Mouse (Mus musculus) layer of hippocampus, adult 2 months (tissue): ENCODE data around the gene Ly6f. TPM values are rescaled to one million over a fixed set of nuclear protein-coding genes. Genes with fewer than 3 reads are reported as not detected.
"Not testable (repeated sequence)": the region's sequence is repeated elsewhere in the genome, so short reads cannot be mapped to it uniquely, and the experiment has no call there.

Experiments used
- DNase-seq, 2 experiments: peaks; one replicate each; pipeline ENCODE4 v3.0.0; 2022; ENCODE audit warnings: low spot score in 2 of 2
- H3K27ac ChIP-seq: fragments of 200-600 bp; 2 replicates; pipeline ENCODE4 v1.8.1; 2022
- H3K4me3 ChIP-seq: fragments of 200-600 bp; 2 replicates; pipeline ENCODE4 v1.8.1; 2022; ENCODE audit warnings: mild to moderate bottlenecking
- CTCF ChIP-seq: fragments of 200-600 bp; conservative IDR thresholded peaks from 2 replicates; pipeline ENCODE4 v1.8.1; 2022; ENCODE audit warnings: antibody characterized with exemption, mild to moderate bottlenecking, moderate library complexity
- long read RNA-seq, 2 experiments: library from polyadenylated mRNA; stranded (forward); transcript quantifications; one replicate each; pipeline ENCODE4 v2.0.0; 2021; ENCODE audit warnings: borderline mapping rate in 2 of 2
- total RNA-seq, 2 experiments: library from RNA; stranded (reverse); gene quantifications; 2 replicates each; pipeline ENCODE4 v1.2.3; 2021

The Ly6f gene
- not detected for total RNA-seq
- long read RNA-seq, experiment 1: 0 reads
- long read RNA-seq, experiment 2: 0 reads

GRCm38 (mm10) chr15:75268121-75268520, at the start of gene Ly6f:
Ly6f (plus strand) TSS chr15:75268421.
- no peak within 1 kb of the TSS for H3K27ac ChIP-seq
- no peak for DNase-seq
- no peak within 1 kb of the TSS for H3K4me3 ChIP-seq
- TF ChIP-seq CTCF: no peak

- no peak for TF ChIP-seq CTCF
- Histone ChIP-seq H3K27ac (no peak overlapping the region), H3K4me3 (no peak overlapping the region)
- DNase-seq: no peak
These were observed 46.3 kb upstream of the Ly6f start for GRCm38 (mm10) chr15:75221942-75222341.

GRCm38 (mm10) chr15:75237736-75238288, 30.4 kb upstream of the Ly6f start:
- DNase-seq: no peak
- Histone ChIP-seq H3K27ac (no peak overlapping the region), H3K4me3 (no peak overlapping the region)
- TF ChIP-seq CTCF: no peak

GRCm38 (mm10) chr15:75240558-75240957, 27.7 kb upstream of the Ly6f start:
- no peak for DNase-seq

GRCm38 (mm10) chr15:75242756-75243640, 25.2 kb upstream of the Ly6f start:
- no peak for TF ChIP-seq CTCF
- DNase-seq: no peak
- Histone ChIP-seq H3K4me3 (no peak overlapping the region), H3K27ac (no peak overlapping the region)

More at GRCm38 (mm10) chr15:75240558-75240957, 27.7 kb upstream of the Ly6f start:
- Histone ChIP-seq H3K4me3 (no peak overlapping the region), H3K27ac (no peak overlapping the region)
- TF ChIP-seq CTCF: no peak

GRCm38 (mm10) chr15:75254671-75255070, 13.6 kb upstream of the Ly6f start:
- DNase-seq: no peak
- Histone ChIP-seq H3K27ac (no peak overlapping the region), H3K4me3 (no peak overlapping the region)
- TF ChIP-seq CTCF: no peak

- DNase-seq: no peak
- no peak for TF ChIP-seq CTCF
- H3K27ac ChIP-seq: no peak overlapping the region
- no peak overlapping the region for H3K4me3 ChIP-seq
These were observed 2.4 kb upstream of the Ly6f start for GRCm38 (mm10) chr15:75265863-75266262.

- TF ChIP-seq CTCF: no peak
- Histone ChIP-seq H3K4me3 (no peak overlapping the region), H3K27ac (no peak overlapping the region)
- no peak for DNase-seq
These were observed 1.6 kb upstream of the Ly6f start for GRCm38 (mm10) chr15:75266626-75267025.

- no peak for TF ChIP-seq CTCF
- no peak overlapping the region for H3K27ac ChIP-seq
- DNase-seq: no peak
- H3K4me3 ChIP-seq: no peak overlapping the region
These were observed 952 bp downstream of the Ly6f start for GRCm38 (mm10) chr15:75268916-75269829.

GRCm38 (mm10) chr15:75270169-75270568, 1.9 kb downstream of the Ly6f start:
- no peak overlapping the region for H3K4me3 ChIP-seq
- no peak overlapping the region for H3K27ac ChIP-seq
- no peak for TF ChIP-seq CTCF
- DNase-seq: no peak

GRCm38 (mm10) chr15:75270691-75271362, 2.6 kb downstream of the Ly6f start:
- no peak for DNase-seq
- Histone ChIP-seq H3K4me3 (no peak overlapping the region), H3K27ac (no peak overlapping the region)
- TF ChIP-seq CTCF: no peak

GRCm38 (mm10) chr15:75271426-75271825, 3.2 kb downstream of the Ly6f start:
- no peak overlapping the region for H3K4me3 ChIP-seq
- no peak overlapping the region for H3K27ac ChIP-seq
- no peak for DNase-seq
- TF ChIP-seq CTCF: no peak

- Histone ChIP-seq H3K4me3 (no peak overlapping the region), H3K27ac (no peak overlapping the region)
- no peak for DNase-seq
These were observed 3.7 kb downstream of the Ly6f start for GRCm38 (mm10) chr15:75271891-75272290.

GRCm38 (mm10) chr15:75281991-75282390, 13.8 kb downstream of the Ly6f start:
- not testable (repeated sequence) for H3K4me3 ChIP-seq, H3K27ac ChIP-seq, DNase-seq

More at GRCm38 (mm10) chr15:75271891-75272290, 3.7 kb downstream of the Ly6f start:
- TF ChIP-seq CTCF: no peak

- not testable (repeated sequence) for H3K27ac ChIP-seq, DNase-seq, H3K4me3 ChIP-seq
These were observed 18.3 kb downstream of the Ly6f start for GRCm38 (mm10) chr15:75286512-75286911.
